Comparison of ENCODE assay signal across 14 mouse cellular contexts in genomic region chr17:56550784-56551475, GRCm38 (mm10). TPM values are rescaled to one million over a fixed set of nuclear protein-coding genes. Genes with fewer than 3 reads are reported as not detected.
DNase-seq lines count a peak whose midpoint lies in the region; ATAC-seq lines count a peak whose summit lies in the region.
"Had no signal": no experiment of that assay in that cellular context is flagged by ENCODE, and none has a peak within 500 bp of the region (broad histone marks: within the 10 kb centered on the region; RNA-seq: fewer than 3 reads in every experiment).

No protein-coding gene starts in this region.

- 75% methylated on average over 12 of the region's 12 CpGs for WGBS in neural tube, embryonic 11.5 days
- WGBS in limb, embryonic 10.5 days: 78% methylated on average over 12 of the region's 12 CpGs

- peak; percentile 3 for DNase-seq in adrenal gland, postnatal 10 days
- no peak for DNase-seq in adrenal gland, postnatal 4 days (ENCODE audit: low spot score in 2 of 2)
- DNase-seq in neural tube, embryonic 11.5 days (ENCODE audit: low spot score): peak; percentile 8
- no peak for DNase-seq in neural tube, embryonic 10.5 days (ENCODE audit: extremely low spot score, low spot score)
- DNase-seq in limb, embryonic 10.5 days (ENCODE audit: low spot score): peak; percentile 28
- DNase-seq in right cerebral cortex, postnatal 4 days: peak; percentile 6
- DNase-seq in spleen, postnatal 36 days (ENCODE audit: low spot score in 2 of 2): no peak
- DNase-seq: kidney, postnatal 14 days had no signal

- H3K9ac ChIP-seq in neural tube, embryonic 11.5 days (ENCODE audit: low read length): no peak overlapping the region
- H3K9ac ChIP-seq: embryonic facial prominence, embryonic 12.5 days; limb, embryonic 12.5 days had no signal

- no peaks in the 10 kb centered on the region for H3K27me3 ChIP-seq in neural tube, embryonic 11.5 days (ENCODE audit: control insufficient read depth, insufficient read depth, low read length)
- H3K27me3 ChIP-seq in limb, embryonic 10.5 days (ENCODE audit: low read depth, poor library complexity, severe bottlenecking): no peaks in the 10 kb centered on the region
- H3K27me3 ChIP-seq: embryonic facial prominence, embryonic 12.5 days; limb, embryonic 12.5 days had no signal

- H3K36me3 ChIP-seq in neural tube, embryonic 11.5 days (ENCODE audit: control insufficient read depth, insufficient read depth, low read length): no peaks in the 10 kb centered on the region; the same call in 1 of the 2 replicates
- no peaks in the 10 kb centered on the region for H3K36me3 ChIP-seq in limb, embryonic 10.5 days
- H3K36me3 ChIP-seq: embryonic facial prominence, embryonic 12.5 days; limb, embryonic 12.5 days had no signal

- H3K4me1 ChIP-seq in neural tube, embryonic 11.5 days (ENCODE audit: control insufficient read depth, insufficient read depth, low read length): peaks cover 9% of the 10 kb centered on the region; the same call in 1 of the 2 replicates
- 0 out of 2 replicates have a peak, but pooled peaks cover 8% of the 10 kb centered on the region for H3K4me1 ChIP-seq in limb, embryonic 10.5 days
- H3K4me1 ChIP-seq: limb, embryonic 12.5 days had no signal

- H3K4me2 ChIP-seq in neural tube, embryonic 11.5 days (ENCODE audit: low read depth): no peak overlapping the region
- H3K4me2 ChIP-seq: embryonic facial prominence, embryonic 12.5 days; limb, embryonic 12.5 days had no signal

- no peak overlapping the region for H3K27ac ChIP-seq in neural tube, embryonic 11.5 days (ENCODE audit: low read depth, low read length)
- H3K27ac ChIP-seq in limb, embryonic 10.5 days: no peak overlapping the region
- H3K27ac ChIP-seq: embryonic facial prominence, embryonic 12.5 days; limb, embryonic 12.5 days had no signal

- no peak overlapping the region for H3K4me3 ChIP-seq in neural tube, embryonic 11.5 days (ENCODE audit: low read depth, low read length)
- no peak overlapping the region for H3K4me3 ChIP-seq in limb, embryonic 10.5 days
- H3K4me3 ChIP-seq: embryonic facial prominence, embryonic 12.5 days; limb, embryonic 12.5 days; megakaryocyte, embryonic 14.5 days had no signal

- H3K9me3 ChIP-seq in neural tube, embryonic 11.5 days (ENCODE audit: control insufficient read depth, low read length): no peaks in the 10 kb centered on the region
- no peaks in the 10 kb centered on the region for H3K9me3 ChIP-seq in limb, embryonic 10.5 days (replicated peaks)
- H3K9me3 ChIP-seq: embryonic facial prominence, embryonic 12.5 days; limb, embryonic 12.5 days; megakaryocyte, embryonic 14.5 days had no signal

- no peak for ATAC-seq in neural tube, embryonic 11.5 days (ENCODE audit: insufficient read depth, low FRiP score, low TSS enrichment)
- ATAC-seq in erythroblast, adult 5-6 weeks (replicated peaks; ENCODE audit: low FRiP score, poor library complexity, severe bottlenecking): no peak

RNA-seq across cellular contexts. Expression of gene Gm20219, which starts 3.3 kb away (rescaled TPM):
- under 1 TPM; 0.69 to 0.70 TPM for total RNA-seq in adrenal gland, postnatal 10 days (2021)
- 1 to 10 TPM; 1.4 to 1.9 TPM for total RNA-seq in adrenal gland, postnatal 4 days (2021)
- 1.1 and 2.1 TPM in 2 replicates for polyA plus RNA-seq in neural tube, embryonic 11.5 days (2014; fragmentation: Nextera tagmentation; extraction: Ambion mirVana)
- polyA plus RNA-seq in limb, embryonic 10.5 days (2016; fragmentation: Nextera tagmentation; extraction: Ambion mirVana): 0.58 and 1.3 TPM in 2 replicates
- 1.5 and 2.5 TPM in 2 replicates for total RNA-seq in erythroblast, adult 5-6 weeks (2015; ENCODE audit: low replicate concordance)
- 0.84 and 1.5 TPM in 2 replicates for total RNA-seq in erythroblast, adult 5-6 weeks (2017; ENCODE audit: low replicate concordance)

RNA-seq across cellular contexts. Expression of gene Safb2, which starts 33.5 kb away (rescaled TPM):
- 100 to 1,000 TPM in 1 of 2 experiments, 10 to 100 TPM in 1; 79.8 to 124 TPM for total RNA-seq in adrenal gland, postnatal 10 days (2021)
- 100 to 1,000 TPM; 153 to 170 TPM for total RNA-seq in adrenal gland, postnatal 4 days (2021)
- polyA plus RNA-seq in neural tube, embryonic 11.5 days (2014; fragmentation: Nextera tagmentation; extraction: Ambion mirVana): 51.6 and 56.8 TPM in 2 replicates
- polyA plus RNA-seq in limb, embryonic 10.5 days (2016; fragmentation: Nextera tagmentation; extraction: Ambion mirVana): 91.7 and 110 TPM in 2 replicates
- total RNA-seq in erythroblast, adult 5-6 weeks (2015; ENCODE audit: low replicate concordance): 71.9 and 87.0 TPM in 2 replicates
- total RNA-seq in erythroblast, adult 5-6 weeks (2017; ENCODE audit: low replicate concordance): 316 and 354 TPM in 2 replicates

RNA-seq across cellular contexts. Expression of gene Safb, which starts 33.7 kb away (rescaled TPM):
- total RNA-seq in adrenal gland, postnatal 10 days (2021): 100 to 1,000 TPM in 1 of 2 experiments, 10 to 100 TPM in 1; 92.1 to 113 TPM
- total RNA-seq in adrenal gland, postnatal 4 days (2021): 100 to 1,000 TPM; 168 to 177 TPM
- 114 and 120 TPM in 2 replicates for polyA plus RNA-seq in neural tube, embryonic 11.5 days (2014; fragmentation: Nextera tagmentation; extraction: Ambion mirVana)
- polyA plus RNA-seq in limb, embryonic 10.5 days (2016; fragmentation: Nextera tagmentation; extraction: Ambion mirVana): 161 and 183 TPM in 2 replicates
- 36.9 and 61.2 TPM in 2 replicates for total RNA-seq in erythroblast, adult 5-6 weeks (2015; ENCODE audit: low replicate concordance)
- total RNA-seq in erythroblast, adult 5-6 weeks (2017; ENCODE audit: low replicate concordance): 116 and 186 TPM in 2 replicates

RNA-seq across cellular contexts. Expression of gene Znrf4, which starts 38.7 kb away (rescaled TPM):
- total RNA-seq in adrenal gland, postnatal 10 days (2021): not detected
- not detected for total RNA-seq in adrenal gland, postnatal 4 days (2021)
- polyA plus RNA-seq in neural tube, embryonic 11.5 days (2014; fragmentation: Nextera tagmentation; extraction: Ambion mirVana): not detected in 2 replicates
- not detected in 2 replicates for polyA plus RNA-seq in limb, embryonic 10.5 days (2016; fragmentation: Nextera tagmentation; extraction: Ambion mirVana)
- not detected in 2 replicates for total RNA-seq in erythroblast, adult 5-6 weeks (2015; ENCODE audit: low replicate concordance)
- total RNA-seq in erythroblast, adult 5-6 weeks (2017; ENCODE audit: low replicate concordance): not detected in 2 replicates
- polyA plus RNA-seq: embryonic facial prominence, embryonic 12.5 days; heart, embryonic 14.5 days; limb, embryonic 12.5 days; small intestine, adult 2 months had no signal

RNA-seq across cellular contexts. Expression of gene 2410015M20Rik, which starts 58.6 kb away (rescaled TPM):
- total RNA-seq in adrenal gland, postnatal 10 days (2021): 100 to 1,000 TPM; 468 to 485 TPM
- 100 to 1,000 TPM; 294 to 338 TPM for total RNA-seq in adrenal gland, postnatal 4 days (2021)
- polyA plus RNA-seq in neural tube, embryonic 11.5 days (2014; fragmentation: Nextera tagmentation; extraction: Ambion mirVana): 178 and 203 TPM in 2 replicates
- 205 and 206 TPM in 2 replicates for polyA plus RNA-seq in limb, embryonic 10.5 days (2016; fragmentation: Nextera tagmentation; extraction: Ambion mirVana)
- total RNA-seq in erythroblast, adult 5-6 weeks (2015; ENCODE audit: low replicate concordance): 16.3 and 18.6 TPM in 2 replicates
- 16.2 and 50.3 TPM in 2 replicates for total RNA-seq in erythroblast, adult 5-6 weeks (2017; ENCODE audit: low replicate concordance)

Comparison
In these comparisons a context has a peak if more than half of its experiments do, and no peak if none do; other contexts are left out.
1. DNase-seq: peak in adrenal gland, postnatal 10 days (single experiment), neural tube, embryonic 11.5 days (single experiment), limb, embryonic 10.5 days (single experiment) and right cerebral cortex, postnatal 4 days (single experiment); none in adrenal gland, postnatal 4 days (0 of 2), neural tube, embryonic 10.5 days (single experiment) and spleen, postnatal 36 days (0 of 2).